Mouse (Mus musculus): ENCODE data around the gene Foxc1. TPM values are rescaled to one million over a fixed set of nuclear protein-coding genes. Genes with fewer than 3 reads are reported as not detected.
A peak's percentile ranks its signal among the peaks of the same experiment; 100 is the strongest.

The Foxc1 gene
- total and polyA plus RNA-seq, 3 experiments: not detected

- no peaks in the 10 kb centered on the region for H3K9me3 ChIP-seq (replicated peaks; ENCODE audit: low read length)
- TF ChIP-seq BHLHE40 (IDR thresholded peaks at IDR 0.05; ENCODE audit: low read depth, low read length) (no peak), ZMIZ1 (IDR thresholded peaks at IDR 0.05; ENCODE audit: low read depth, low read length) (no peak), CTCF (conservative IDR thresholded peaks at IDR 0.05 in 1 of 2, IDR thresholded peaks at IDR 0.05 in 1 of 2; ENCODE audit: low read depth in 2 of 2, low read length in 2 of 2) (peak in 1 of 2 experiments; percentile 28; a peak in 2 of 4 replicates), ELF1 (IDR thresholded peaks at IDR 0.05; ENCODE audit: low read depth, low read length) (no peak), EP300 (IDR thresholded peaks at IDR 0.05; ENCODE audit: low read length) (no peak), JUND (conservative IDR thresholded peaks at IDR 0.05; ENCODE audit: low read depth, low read length) (no peak), GABPA (IDR thresholded peaks at IDR 0.05; ENCODE audit: insufficient replicate concordance, low read depth, low read length) (no peak)
- no peaks in the 10 kb centered on the region for H3K79me2 ChIP-seq (replicated peaks; ENCODE audit: control insufficient read depth, extremely low read depth, insufficient read depth, poor library complexity, severe bottlenecking)
- H3K36me3 ChIP-seq (replicated peaks in 1 of 2; ENCODE audit: control insufficient read depth in 1 of 2, insufficient read depth in 1 of 2, low read length in 1 of 2): no peaks in the 10 kb centered on the region
- no peak overlapping the region for H3K4me3 ChIP-seq (replicated peaks in 1 of 3; ENCODE audit: low read depth in 2 of 3, low read length in 2 of 3, poor library complexity in 1 of 3)
- in situ Hi-C loops (cut with MboI; ENCODE audit: low pct_ligation_motif_present, low pct_unique_long_range_greater_than_20kb, low sequenced_read_pairs) (no loop called here), dilution Hi-C loops (cut with MboI; ENCODE audit: extremely low pct_ligation_motif_present, extremely low pct_unique_long_range_greater_than_20kb, low sequenced_read_pairs) (no loop called here)
- DNase-seq (ENCODE audit: extremely low read depth): no peak
- no peak overlapping the region for H3K9ac ChIP-seq (ENCODE audit: insufficient read depth, low read depth)
- H3K27ac ChIP-seq (ENCODE audit: insufficient read depth, low read depth): no peak overlapping the region
- no peaks in the 10 kb centered on the region for H3K27me3 ChIP-seq (replicated peaks)
- no peak overlapping the region for H3K4me2 ChIP-seq (ENCODE audit: insufficient read depth, low read depth, poor library complexity, severe bottlenecking)
- H3K4me1 ChIP-seq (ENCODE audit: control insufficient read depth in 1 of 2, insufficient read depth in 2 of 2): no peaks in the 10 kb centered on the region
Measured at GRCm38 (mm10) chr13:31827820-31828332, 21.4 kb downstream of the Foxc1 start.

GRCm38 (mm10) chr13:31828446-31828845 lies 22.0 kb downstream of the Foxc1 start:
- no peak overlapping the region for H3K4me2 ChIP-seq (ENCODE audit: insufficient read depth, low read depth, poor library complexity, severe bottlenecking)
- no peaks in the 10 kb centered on the region for H3K27me3 ChIP-seq (replicated peaks)
- H3K36me3 ChIP-seq (replicated peaks in 1 of 2; ENCODE audit: control insufficient read depth in 1 of 2, insufficient read depth in 1 of 2, low read length in 1 of 2): no peaks in the 10 kb centered on the region
- H3K27ac ChIP-seq (ENCODE audit: insufficient read depth, low read depth): no peak overlapping the region
- H3K9me3 ChIP-seq (replicated peaks; ENCODE audit: low read length): no peaks in the 10 kb centered on the region
- dilution Hi-C loops (cut with MboI; ENCODE audit: extremely low pct_ligation_motif_present, extremely low pct_unique_long_range_greater_than_20kb, low sequenced_read_pairs) (no loop called here), in situ Hi-C loops (cut with MboI; ENCODE audit: low pct_ligation_motif_present, low pct_unique_long_range_greater_than_20kb, low sequenced_read_pairs) (no loop called here)
- H3K4me3 ChIP-seq (replicated peaks in 1 of 3; ENCODE audit: low read depth in 2 of 3, low read length in 2 of 3, poor library complexity in 1 of 3): no peak overlapping the region
- no peak overlapping the region for H3K9ac ChIP-seq (ENCODE audit: insufficient read depth, low read depth)
- no peaks in the 10 kb centered on the region for H3K4me1 ChIP-seq (ENCODE audit: control insufficient read depth in 1 of 2, insufficient read depth in 2 of 2)
- TF ChIP-seq EP300 (IDR thresholded peaks at IDR 0.05; ENCODE audit: low read length): no peak
- TF ChIP-seq MAX (IDR thresholded peaks at IDR 0.05; ENCODE audit: low read length): no peak
- TF ChIP-seq CTCF (conservative IDR thresholded peaks at IDR 0.05 in 1 of 2, IDR thresholded peaks at IDR 0.05 in 1 of 2; ENCODE audit: low read depth in 2 of 2, low read length in 2 of 2): no peak
- no peak for TF ChIP-seq PAX5 (IDR thresholded peaks at IDR 0.05; ENCODE audit: low read length)
- TF ChIP-seq MXI1 (IDR thresholded peaks at IDR 0.05; ENCODE audit: low read depth, low read length): no peak
- no peak for TF ChIP-seq USF1 (IDR thresholded peaks at IDR 0.05; ENCODE audit: low read depth, low read length)
- no peak for TF ChIP-seq GABPA (IDR thresholded peaks at IDR 0.05; ENCODE audit: insufficient replicate concordance, low read depth, low read length)
- TF ChIP-seq SMC3 (IDR thresholded peaks at IDR 0.05; ENCODE audit: low read depth, low read length): no peak
- H3K79me2 ChIP-seq (replicated peaks; ENCODE audit: control insufficient read depth, extremely low read depth, insufficient read depth, poor library complexity, severe bottlenecking): no peaks in the 10 kb centered on the region
- no peak for DNase-seq (ENCODE audit: extremely low read depth)

GRCm38 (mm10) chr13:31830332-31830731 lies 23.9 kb downstream of the Foxc1 start:
- no peak overlapping the region for H3K4me2 ChIP-seq (ENCODE audit: insufficient read depth, low read depth, poor library complexity, severe bottlenecking)
- H3K36me3 ChIP-seq (replicated peaks in 1 of 2; ENCODE audit: control insufficient read depth in 1 of 2, insufficient read depth in 1 of 2, low read length in 1 of 2): no peaks in the 10 kb centered on the region
- no peaks in the 10 kb centered on the region for H3K9me3 ChIP-seq (replicated peaks; ENCODE audit: low read length)
- DNase-seq (ENCODE audit: extremely low read depth): no peak
- H3K79me2 ChIP-seq (replicated peaks; ENCODE audit: control insufficient read depth, extremely low read depth, insufficient read depth, poor library complexity, severe bottlenecking): no peaks in the 10 kb centered on the region
- no peaks in the 10 kb centered on the region for H3K4me1 ChIP-seq (ENCODE audit: control insufficient read depth in 1 of 2, insufficient read depth in 2 of 2)
- no peaks in the 10 kb centered on the region for H3K27me3 ChIP-seq (replicated peaks)
- H3K27ac ChIP-seq (ENCODE audit: insufficient read depth, low read depth): no peak overlapping the region
- H3K4me3 ChIP-seq (replicated peaks in 1 of 3; ENCODE audit: low read depth in 2 of 3, low read length in 2 of 3, poor library complexity in 1 of 3): no peak overlapping the region
- in situ Hi-C loops (cut with MboI; ENCODE audit: low pct_ligation_motif_present, low pct_unique_long_range_greater_than_20kb, low sequenced_read_pairs): no loop called here
- dilution Hi-C loops (cut with MboI; ENCODE audit: extremely low pct_ligation_motif_present, extremely low pct_unique_long_range_greater_than_20kb, low sequenced_read_pairs): no loop called here
- H3K9ac ChIP-seq (ENCODE audit: insufficient read depth, low read depth): no peak overlapping the region
- TF ChIP-seq CTCF (conservative IDR thresholded peaks at IDR 0.05 in 1 of 2, IDR thresholded peaks at IDR 0.05 in 1 of 2; ENCODE audit: low read depth in 2 of 2, low read length in 2 of 2) (no peak), EP300 (IDR thresholded peaks at IDR 0.05; ENCODE audit: low read length) (no peak), KAT2A (IDR thresholded peaks at IDR 0.05; ENCODE audit: insufficient replicate concordance, low read length) (no peak), E2F4 (IDR thresholded peaks at IDR 0.05; ENCODE audit: insufficient replicate concordance, low read depth, low read length) (no peak), POLR2A (IDR thresholded peaks at IDR 0.05; ENCODE audit: low read depth, low read length) (no peak), ZC3H11A (IDR thresholded peaks at IDR 0.05; ENCODE audit: low read depth, low read length) (no peak), RAD21 (IDR thresholded peaks at IDR 0.05; ENCODE audit: low read depth, low read length) (no peak), TCF12 (IDR thresholded peaks at IDR 0.05; ENCODE audit: low read depth, low read length) (no peak), ETS1 (conservative IDR thresholded peaks at IDR 0.05; ENCODE audit: low read depth, low read length) (no peak), NRF1 (IDR thresholded peaks at IDR 0.05; ENCODE audit: low read depth, low read length) (no peak), SMC3 (IDR thresholded peaks at IDR 0.05; ENCODE audit: low read depth, low read length) (no peak), MAZ (IDR thresholded peaks at IDR 0.05; ENCODE audit: low read depth, low read length) (no peak), JUND (conservative IDR thresholded peaks at IDR 0.05; ENCODE audit: low read depth, low read length) (no peak), POLR2AphosphoS2 (IDR thresholded peaks at IDR 0.05; ENCODE audit: low read depth, low read length) (no peak), UBTF (IDR thresholded peaks at IDR 0.05; ENCODE audit: low read depth, low read length) (no peak), USF1 (IDR thresholded peaks at IDR 0.05; ENCODE audit: low read depth, low read length) (no peak), HCFC1 (IDR thresholded peaks at IDR 0.05; ENCODE audit: low read depth, low read length) (no peak), USF2 (conservative IDR thresholded peaks at IDR 0.05; ENCODE audit: low read depth, low read length) (no peak)

Measured in CH12.LX (cell line).